Mouse (Mus musculus) lung, embryonic 15.5 days (tissue): ENCODE data around the gene Nrp2. TPM values are rescaled to one million over a fixed set of nuclear protein-coding genes. Genes with fewer than 3 reads are reported as not detected.

Experiments
- ATAC-seq: fragments of 200-750 bp; cut with Nextera tagmentation; 2 replicates; pipeline ENCODE4 v1.8.0; 2017; ENCODE audit warnings: moderate number of reproducible peaks, borderline replicate concordance; ENCODE audit not compliant: low FRiP score, low TSS enrichment; ENCODE audit errors: extremely low read depth
- H3K27ac ChIP-seq: fragments of 300-500 bp; sonication (generic); 2 replicates; pipeline ENCODE4 v1.5.1; 2015; ENCODE audit warnings: moderate library complexity, mild to moderate bottlenecking, inconsistent platforms
- H3K27me3 ChIP-seq: fragments of 300-500 bp; sonication (generic); 2 replicates; pipeline ENCODE4 v1.6.1; 2015; ENCODE audit warnings: inconsistent platforms
- H3K36me3 ChIP-seq: fragments of 300-500 bp; sonication (generic); 2 replicates; pipeline ENCODE4 v1.6.1; 2015; ENCODE audit warnings: inconsistent platforms
- H3K4me1 ChIP-seq: fragments of 300-500 bp; sonication (generic); 2 replicates; pipeline ENCODE4 v1.6.1; 2015; ENCODE audit warnings: inconsistent platforms
- H3K4me2 ChIP-seq: fragments of 300-500 bp; sonication (generic); 2 replicates; pipeline ENCODE4 v1.6.1; 2015; ENCODE audit warnings: inconsistent platforms, mild to moderate bottlenecking, moderate library complexity
- H3K4me3 ChIP-seq: fragments of 300-500 bp; sonication (generic); 2 replicates; pipeline ENCODE4 v1.5.1; 2015; ENCODE audit warnings: mild to moderate bottlenecking, inconsistent platforms
- H3K9ac ChIP-seq: fragments of 300-500 bp; sonication (generic); 2 replicates; pipeline ENCODE4 v1.6.1; 2015; ENCODE audit warnings: inconsistent platforms
- H3K9me3 ChIP-seq: fragments of 300-500 bp; sonication (generic); 2 replicates; pipeline ENCODE4 v1.6.1; 2016; ENCODE audit warnings: inconsistent platforms
- WGBS: fragments of 180-500 bp; shearing (Covaris S2); methylation state at CpG from one replicate; pipeline ENCODE4 v1.1.7; 2015; 5-methylcytosine and 5-hydroxymethylcytosine counted together
- polyA plus RNA-seq: library from polyadenylated mRNA; unstranded; fragments of >200 nt; fragmentation: Nextera tagmentation; extraction: Ambion mirVana; gene quantifications from 2 replicates; pipeline ENCODE4 v1.2.1, GENCODE M21; 2015

Gene Nrp2
- polyA plus RNA-seq, 1 experiment from 2014 or later = 12.4 TPM

- peaks cover 22% of the 10 kb centered on the region for H3K4me1 ChIP-seq
- 34% methylated on average over 10 of the region's 10 CpGs for WGBS
- no peak overlapping the region for H3K4me3 ChIP-seq
- no peak overlapping the region for H3K4me2 ChIP-seq
- no peaks in the 10 kb centered on the region for H3K27me3 ChIP-seq
- H3K9me3 ChIP-seq = no peaks in the 10 kb centered on the region
- no peaks in the 10 kb centered on the region for H3K36me3 ChIP-seq
- no peak overlapping the region for H3K9ac ChIP-seq
- ATAC-seq = no peak
- no peak overlapping the region for H3K27ac ChIP-seq
Observed at GRCm38 (mm10) chr1:62747421-62748111, 44.5 kb downstream of the Nrp2 start.

- Histone ChIP-seq H3K4me3 (no peak overlapping the region), H3K27ac (no peak overlapping the region), H3K27me3 (no peaks in the 10 kb centered on the region), H3K4me1 (peaks cover 20% of the 10 kb centered on the region), H3K36me3 (no peaks in the 10 kb centered on the region), H3K9me3 (no peaks in the 10 kb centered on the region), H3K4me2 (no peak overlapping the region), H3K9ac (no peak overlapping the region)
- 77% methylated on average over 3 of the region's 3 CpGs for WGBS
- ATAC-seq = no peak
Observed at GRCm38 (mm10) chr1:62748361-62748760, 45.3 kb downstream of the Nrp2 start.

- Histone ChIP-seq H3K27ac (no peak overlapping the region), H3K9ac (no peak overlapping the region), H3K9me3 (no peaks in the 10 kb centered on the region), H3K4me2 (no peak overlapping the region), H3K27me3 (no peaks in the 10 kb centered on the region), H3K4me1 (peaks cover 20% of the 10 kb centered on the region), H3K4me3 (no peak overlapping the region), H3K36me3 (no peaks in the 10 kb centered on the region)
- 91% methylated on average over 14 of the region's 14 CpGs for WGBS
- ATAC-seq = no peak
Observed at GRCm38 (mm10) chr1:62749716-62750115, 46.6 kb downstream of the Nrp2 start.

- Histone ChIP-seq H3K9ac (no peak overlapping the region), H3K4me2 (no peak overlapping the region), H3K27ac (no peak overlapping the region), H3K4me1 (peaks cover 20% of the 10 kb centered on the region), H3K36me3 (no peaks in the 10 kb centered on the region), H3K4me3 (no peak overlapping the region), H3K9me3 (no peaks in the 10 kb centered on the region), H3K27me3 (no peaks in the 10 kb centered on the region)
- ATAC-seq = no peak
- 70% methylated on average over 5 of the region's 5 CpGs for WGBS
Observed at GRCm38 (mm10) chr1:62750408-62751008, 47.4 kb downstream of the Nrp2 start.

GRCm38 (mm10) chr1:62751011-62752006 lies 48.2 kb downstream of the Nrp2 start:
- peak; percentile 55; the same call in 1 of the 2 replicates for ATAC-seq
- H3K9me3 ChIP-seq = no peaks in the 10 kb centered on the region
- no peak overlapping the region for H3K27ac ChIP-seq
- H3K27me3 ChIP-seq = no peaks in the 10 kb centered on the region
- 32% methylated on average over 15 of the region's 15 CpGs for WGBS
- peak overlapping the region; percentile 19; the same call in 1 of the 2 replicates for H3K4me2 ChIP-seq
- H3K4me1 ChIP-seq = peaks cover 20% of the 10 kb centered on the region
- no peak overlapping the region for H3K9ac ChIP-seq
- H3K36me3 ChIP-seq = no peaks in the 10 kb centered on the region
- H3K4me3 ChIP-seq = no peak overlapping the region

- no peak for ATAC-seq
- no peak overlapping the region for H3K27ac ChIP-seq
- WGBS = 73% methylated on average over 8 of the region's 8 CpGs
Observed at GRCm38 (mm10) chr1:62752055-62752454, 49.0 kb downstream of the Nrp2 start.

GRCm38 (mm10) chr1:62752661-62753333 lies 49.7 kb downstream of the Nrp2 start:
- no peak overlapping the region for H3K9ac ChIP-seq
- no peak for ATAC-seq
- no peaks in the 10 kb centered on the region for H3K9me3 ChIP-seq
- 62% methylated on average over 7 of the region's 7 CpGs for WGBS
- H3K27me3 ChIP-seq = no peaks in the 10 kb centered on the region
- no peak overlapping the region for H3K4me2 ChIP-seq
- peaks cover 17% of the 10 kb centered on the region for H3K4me1 ChIP-seq
- H3K36me3 ChIP-seq = no peaks in the 10 kb centered on the region
- no peak overlapping the region for H3K27ac ChIP-seq
- no peak overlapping the region for H3K4me3 ChIP-seq

More at GRCm38 (mm10) chr1:62752055-62752454, 49.0 kb downstream of the Nrp2 start:
- H3K36me3 ChIP-seq = no peaks in the 10 kb centered on the region
- peaks cover 20% of the 10 kb centered on the region for H3K4me1 ChIP-seq
- no peaks in the 10 kb centered on the region for H3K27me3 ChIP-seq
- no peaks in the 10 kb centered on the region for H3K9me3 ChIP-seq
- no peak overlapping the region for H3K9ac ChIP-seq
- no peak overlapping the region for H3K4me3 ChIP-seq
- H3K4me2 ChIP-seq = no peak overlapping the region

DNA sequence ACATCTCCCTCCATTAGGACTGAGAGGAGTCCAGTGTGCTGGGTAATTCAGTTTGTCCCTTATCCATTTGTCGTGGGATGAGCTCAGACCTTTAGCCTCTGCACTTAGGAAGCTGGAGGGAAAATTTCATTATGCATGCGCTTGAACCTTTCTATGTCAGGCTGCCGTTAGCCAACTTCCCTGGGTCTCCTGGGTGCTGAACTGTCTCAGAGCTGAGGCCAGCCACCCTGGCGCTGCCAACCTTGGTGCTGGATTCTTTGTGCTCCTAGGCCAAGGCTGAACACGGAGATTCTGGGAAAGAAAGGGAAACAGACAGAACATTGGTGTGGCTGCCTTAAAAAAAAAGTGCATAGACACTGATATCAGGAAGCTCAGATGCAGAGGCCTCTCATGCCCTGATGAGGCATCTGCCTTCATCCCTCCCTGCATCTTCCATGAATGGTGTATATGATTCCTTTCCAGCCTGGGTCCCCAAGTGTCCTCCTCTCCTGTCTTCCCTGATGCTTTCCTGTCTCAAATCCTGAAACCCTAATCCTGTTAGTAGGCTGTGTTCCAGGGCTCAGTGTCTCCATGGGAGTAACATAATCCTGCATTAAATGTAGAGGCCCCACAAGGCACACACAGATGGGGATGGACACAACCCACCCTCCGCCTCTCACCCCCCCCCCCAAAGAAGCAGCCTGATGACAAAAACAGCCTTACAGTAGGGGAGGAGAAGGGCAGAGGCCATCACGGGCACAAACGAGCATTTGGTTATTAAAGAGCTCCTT lies 51.2 kb downstream of the Nrp2 start:
- no peak overlapping the region for H3K27ac ChIP-seq
- H3K4me2 ChIP-seq = no peak overlapping the region
- no peaks in the 10 kb centered on the region for H3K9me3 ChIP-seq
- no peaks in the 10 kb centered on the region for H3K27me3 ChIP-seq
- no peak overlapping the region for H3K4me3 ChIP-seq
- 71% methylated on average over 8 of the region's 8 CpGs for whole genome bisulfite sequencing
- H3K9ac ChIP-seq = no peak overlapping the region
- peaks cover 15% of the 10 kb centered on the region for H3K4me1 ChIP-seq
- ATAC-seq = no peak
- H3K36me3 ChIP-seq = no peaks in the 10 kb centered on the region

DNA sequence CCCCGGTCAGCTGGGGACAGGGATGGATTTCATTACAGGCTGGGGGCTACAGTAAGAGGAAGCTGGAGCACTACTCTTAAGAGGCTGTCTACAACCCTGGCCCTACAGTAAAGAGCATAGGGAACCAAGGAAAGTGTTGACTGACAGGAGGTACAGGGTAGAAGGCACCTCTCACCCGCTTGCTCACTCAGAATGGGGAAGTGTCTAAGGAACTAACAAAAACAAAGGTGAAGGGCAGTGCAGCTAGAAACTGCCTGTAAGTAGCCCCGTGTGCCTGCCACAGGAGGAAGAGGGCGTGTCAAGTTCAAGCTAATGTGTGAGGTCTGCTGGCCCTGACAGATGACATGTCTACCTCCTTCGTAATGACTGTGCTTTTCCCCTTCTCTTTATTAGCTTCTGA lies 57.0 kb downstream of the Nrp2 start:
- no peak for ATAC-seq
- Histone ChIP-seq H3K36me3 (0 out of 2 replicates have a peak, but pooled peaks cover 10% of the 10 kb centered on the region), H3K27ac (0 out of 2 replicates have a peak overlapping the region, but pooled peaks have one; percentile 0), H3K4me3 (no peak overlapping the region), H3K9me3 (no peaks in the 10 kb centered on the region), H3K27me3 (no peaks in the 10 kb centered on the region), H3K9ac (no peak overlapping the region), H3K4me2 (no peak overlapping the region), H3K4me1 (peaks cover 16% of the 10 kb centered on the region)
- WGBS = 22% methylated on average over 5 of the region's 5 CpGs

DNA sequence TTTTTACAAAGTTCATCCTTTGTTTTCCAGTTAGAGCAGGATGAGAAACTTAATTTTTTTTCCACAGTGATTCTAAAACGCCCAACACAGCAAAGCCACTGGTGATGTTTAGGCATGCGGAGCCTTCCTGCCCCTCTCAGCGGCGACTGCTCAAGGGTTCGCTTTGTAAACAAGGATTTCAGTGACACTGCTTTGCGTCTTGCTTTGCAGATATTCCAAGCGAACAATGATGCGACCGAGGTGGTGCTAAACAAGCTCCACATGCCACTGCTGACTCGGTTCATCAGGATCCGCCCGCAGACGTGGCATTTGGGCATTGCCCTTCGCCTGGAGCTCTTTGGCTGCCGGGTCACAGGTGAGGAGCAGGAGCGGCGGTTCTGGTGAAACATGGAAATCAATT lies 57.5 kb downstream of the Nrp2 start:
- H3K9me3 ChIP-seq = no peaks in the 10 kb centered on the region
- no peak overlapping the region for H3K9ac ChIP-seq
- H3K4me2 ChIP-seq = no peak overlapping the region
- peaks cover 16% of the 10 kb centered on the region for H3K4me1 ChIP-seq
- H3K36me3 ChIP-seq = 0 out of 2 replicates have a peak, but pooled peaks cover 10% of the 10 kb centered on the region
- ATAC-seq = peak; percentile 43; the same call in 1 of the 2 replicates
- no peaks in the 10 kb centered on the region for H3K27me3 ChIP-seq
- H3K27ac ChIP-seq = no peak overlapping the region
- 41% methylated on average over 17 of the region's 17 CpGs for WGBS
- H3K4me3 ChIP-seq = no peak overlapping the region

DNA sequence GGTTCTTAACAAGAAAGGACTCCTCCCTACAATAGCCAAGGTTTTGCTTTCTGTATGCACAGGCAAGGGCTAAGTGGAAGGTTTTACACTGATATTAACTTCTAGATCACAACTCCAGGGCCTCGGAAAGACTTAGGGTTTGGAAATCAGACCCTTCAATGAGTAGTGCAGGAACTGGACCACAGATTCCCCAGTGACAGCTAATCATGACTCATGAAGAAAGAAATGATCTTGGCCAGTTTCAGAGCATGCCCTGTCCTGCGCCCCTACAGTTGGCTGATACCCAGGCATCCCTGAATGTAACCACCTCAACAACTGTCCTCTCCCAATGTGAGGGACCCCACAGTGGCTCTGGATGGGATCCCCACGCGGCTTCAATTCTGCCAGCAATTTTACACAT lies 60.7 kb downstream of the Nrp2 start:
- Histone ChIP-seq H3K4me1 (peaks cover 21% of the 10 kb centered on the region), H3K27me3 (no peaks in the 10 kb centered on the region), H3K36me3 (0 out of 2 replicates have a peak, but pooled peaks cover 10% of the 10 kb centered on the region), H3K9ac (no peak overlapping the region), H3K4me2 (no peak overlapping the region), H3K9me3 (no peaks in the 10 kb centered on the region), H3K27ac (no peak overlapping the region), H3K4me3 (no peak overlapping the region)
- 88% methylated on average over 4 of the region's 4 CpGs for WGBS
- ATAC-seq = no peak
